Mouse (Mus musculus) embryonic facial prominence, embryonic 12.5 days (tissue): ENCODE measurements at regions not wholly inside any gene's neighbourhood (a gene's known extent, or its start where the extent isn't known, plus 50 kb on each side); places are given as distances from the start of the nearest gene placed in this dataset.

Source experiments
- ATAC-seq: fragments of 200-750 bp; cut with Nextera tagmentation; 2 replicates; pipeline ENCODE4 v1.8.0; 2017; ENCODE audit not compliant: insufficient number of reproducible peaks, insufficient read depth, low FRiP score, low TSS enrichment
- H3K27ac ChIP-seq: fragments of 300-500 bp; sonication (generic); 2 replicates; pipeline ENCODE4 v1.5.1; 2016; ENCODE audit warnings: mild to moderate bottlenecking
- H3K27me3 ChIP-seq: fragments of 300-500 bp; sonication (generic); 2 replicates; pipeline ENCODE4 v1.6.1; 2016; ENCODE audit warnings: mild to moderate bottlenecking, moderate library complexity
- H3K36me3 ChIP-seq: fragments of 300-500 bp; sonication (generic); 2 replicates; pipeline ENCODE4 v1.6.1; 2016; ENCODE audit warnings: mild to moderate bottlenecking
- H3K4me1 ChIP-seq: fragments of 300-500 bp; sonication (generic); 2 replicates; pipeline ENCODE4 v1.6.1; 2016
- H3K4me2 ChIP-seq: fragments of 300-500 bp; sonication (generic); replicated peaks from 2 replicates; pipeline ENCODE4 v1.6.1; 2016; ENCODE audit warnings: mild to moderate bottlenecking, moderate library complexity
- H3K4me3 ChIP-seq: fragments of 300-500 bp; sonication (generic); 2 replicates; pipeline ENCODE4 v1.5.1; 2016; ENCODE audit warnings: mild to moderate bottlenecking
- H3K9ac ChIP-seq: fragments of 300-500 bp; sonication (generic); 2 replicates; pipeline ENCODE4 v1.6.1; 2016; ENCODE audit warnings: mild to moderate bottlenecking, moderate library complexity
- H3K9me3 ChIP-seq: fragments of 300-500 bp; sonication (generic); 2 replicates; pipeline ENCODE4 v1.6.1; 2016; ENCODE audit warnings: mild to moderate bottlenecking, moderate library complexity
- WGBS: fragments of 180-500 bp; shearing (Covaris S2); methylation state at CpG from one replicate; pipeline ENCODE4 v1.1.7; 2016; 5-methylcytosine and 5-hydroxymethylcytosine counted together

DNA sequence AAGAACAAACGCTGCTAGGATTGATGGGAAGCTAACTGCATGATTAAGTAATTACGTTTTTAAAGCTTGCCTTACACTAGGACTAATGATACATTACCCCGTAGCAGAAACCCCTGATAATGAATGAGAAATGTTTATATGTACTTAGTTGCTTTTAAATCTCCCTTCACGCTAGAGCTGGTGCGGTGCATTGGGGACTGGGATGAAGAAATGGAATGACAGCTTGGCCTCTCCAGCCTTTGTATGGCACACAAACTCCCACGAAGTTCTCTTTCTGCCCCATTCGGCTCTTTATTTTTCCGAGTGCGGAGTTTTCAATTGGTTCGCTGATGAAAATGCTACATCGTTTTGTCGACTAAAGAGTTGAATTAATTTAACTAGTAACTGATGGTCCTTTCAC lies 659.8 kb downstream of the Tfap2b start:
- H3K27me3 ChIP-seq = no peaks in the 10 kb centered on the region
- no peaks in the 10 kb centered on the region for H3K4me1 ChIP-seq
- no peak overlapping the region for H3K27ac ChIP-seq
- H3K4me2 ChIP-seq = no peak overlapping the region
- no peak overlapping the region for H3K9ac ChIP-seq
- H3K9me3 ChIP-seq = no peaks in the 10 kb centered on the region
- WGBS = 81% methylated on average over 12 of the region's 12 CpGs
- H3K4me3 ChIP-seq = no peak overlapping the region
- no peaks in the 10 kb centered on the region for H3K36me3 ChIP-seq
- ATAC-seq = no peak

DNA sequence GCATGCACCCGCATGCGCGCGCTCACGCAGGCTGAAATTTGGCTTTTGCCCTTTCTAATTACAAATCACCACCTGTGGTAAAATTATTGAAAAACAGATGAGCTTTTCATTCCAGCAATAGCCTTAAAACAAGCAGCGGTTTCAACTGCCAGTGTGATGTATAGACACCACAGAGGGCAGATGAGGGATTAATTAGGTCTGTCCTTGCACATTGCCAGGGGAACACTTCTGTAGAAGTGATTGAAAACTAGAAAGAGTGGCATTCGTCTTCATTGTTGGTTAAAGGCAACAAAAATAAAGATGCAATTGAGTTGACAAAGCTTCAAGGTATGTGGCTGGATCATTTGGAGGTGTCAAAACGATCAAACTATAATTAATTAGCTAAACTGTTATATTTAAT lies 672.5 kb downstream of the Tfap2b start:
- WGBS = 45% methylated on average over 8 of the region's 8 CpGs
- H3K27me3 ChIP-seq = no peaks in the 10 kb centered on the region
- H3K9ac ChIP-seq = no peak overlapping the region
- no peak overlapping the region for H3K27ac ChIP-seq
- no peak overlapping the region for H3K4me2 ChIP-seq
- H3K9me3 ChIP-seq = no peaks in the 10 kb centered on the region
- H3K4me1 ChIP-seq = no peaks in the 10 kb centered on the region
- no peaks in the 10 kb centered on the region for H3K36me3 ChIP-seq
- no peak overlapping the region for H3K4me3 ChIP-seq
- no peak for ATAC-seq

DNA sequence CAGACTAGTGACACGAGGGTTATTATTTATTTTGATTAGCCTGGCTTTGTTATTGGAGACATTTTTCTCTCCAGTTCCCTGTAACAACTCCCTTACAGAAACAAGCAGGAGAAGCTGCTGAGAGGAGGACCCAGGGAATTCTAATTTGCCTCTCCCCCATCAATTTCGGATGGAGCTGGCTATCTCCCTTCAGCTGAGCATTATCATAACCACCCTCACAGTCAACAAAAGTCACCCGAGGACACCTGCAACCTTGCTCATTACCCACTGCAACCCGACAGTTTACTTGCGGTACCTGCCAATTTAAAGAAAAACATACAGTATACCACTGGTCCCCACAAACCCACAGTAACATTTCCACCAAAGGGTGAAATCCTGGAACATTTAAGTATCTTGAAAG lies 690.7 kb downstream of the Tfap2b start:
- ATAC-seq = no peak
- Histone ChIP-seq H3K27me3 (no peaks in the 10 kb centered on the region; the same call in 1 of the 2 replicates), H3K27ac (no peak overlapping the region), H3K9ac (no peak overlapping the region), H3K4me1 (no peaks in the 10 kb centered on the region), H3K4me3 (no peak overlapping the region), H3K36me3 (no peaks in the 10 kb centered on the region), H3K9me3 (no peaks in the 10 kb centered on the region), H3K4me2 (no peak overlapping the region)
- 45% methylated on average over 5 of the region's 5 CpGs for WGBS

DNA sequence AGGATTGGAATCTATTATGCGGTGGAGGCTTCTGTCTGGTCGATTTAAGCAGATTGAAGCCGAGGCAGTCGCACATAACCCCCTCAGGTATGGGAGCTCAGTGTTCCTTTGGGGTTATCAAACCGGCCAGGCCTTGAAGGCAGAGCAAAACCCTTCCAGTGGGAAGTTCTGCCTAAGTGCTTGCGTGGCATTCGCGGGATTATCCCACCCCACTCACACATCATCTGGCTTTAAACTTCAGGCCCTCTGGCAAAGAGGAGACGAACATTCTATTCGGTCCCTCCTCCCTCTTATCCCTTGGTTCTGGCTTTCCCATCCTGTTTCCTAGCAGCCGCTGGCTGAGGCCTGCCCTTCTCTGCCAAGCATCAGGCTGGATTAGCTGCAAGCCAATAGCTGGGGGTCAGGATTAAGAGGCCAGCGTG lies 691.2 kb downstream of the Tfap2b start:
- Histone ChIP-seq H3K4me3 (no peak overlapping the region), H3K4me2 (no peak overlapping the region), H3K36me3 (no peaks in the 10 kb centered on the region), H3K27me3 (no peaks in the 10 kb centered on the region; the same call in 1 of the 2 replicates), H3K27ac (no peak overlapping the region), H3K4me1 (no peaks in the 10 kb centered on the region), H3K9ac (no peak overlapping the region), H3K9me3 (no peaks in the 10 kb centered on the region)
- ATAC-seq = no peak
- WGBS = 29% methylated on average over 12 of the region's 12 CpGs

- no peak overlapping the region for H3K4me2 ChIP-seq
- H3K27me3 ChIP-seq = no peaks in the 10 kb centered on the region; the same call in 1 of the 2 replicates
- H3K36me3 ChIP-seq = no peaks in the 10 kb centered on the region
- H3K27ac ChIP-seq = no peak overlapping the region
- H3K9me3 ChIP-seq = no peaks in the 10 kb centered on the region
- no peak overlapping the region for H3K9ac ChIP-seq
- no peaks in the 10 kb centered on the region for H3K4me1 ChIP-seq
- ATAC-seq = no peak
- H3K4me3 ChIP-seq = no peak overlapping the region
- WGBS = 30% methylated on average over 2 of the region's 2 CpGs
Observed at GRCm38 (mm10) chr1:19900983-19901531, 692.3 kb downstream of the Tfap2b start.

DNA sequence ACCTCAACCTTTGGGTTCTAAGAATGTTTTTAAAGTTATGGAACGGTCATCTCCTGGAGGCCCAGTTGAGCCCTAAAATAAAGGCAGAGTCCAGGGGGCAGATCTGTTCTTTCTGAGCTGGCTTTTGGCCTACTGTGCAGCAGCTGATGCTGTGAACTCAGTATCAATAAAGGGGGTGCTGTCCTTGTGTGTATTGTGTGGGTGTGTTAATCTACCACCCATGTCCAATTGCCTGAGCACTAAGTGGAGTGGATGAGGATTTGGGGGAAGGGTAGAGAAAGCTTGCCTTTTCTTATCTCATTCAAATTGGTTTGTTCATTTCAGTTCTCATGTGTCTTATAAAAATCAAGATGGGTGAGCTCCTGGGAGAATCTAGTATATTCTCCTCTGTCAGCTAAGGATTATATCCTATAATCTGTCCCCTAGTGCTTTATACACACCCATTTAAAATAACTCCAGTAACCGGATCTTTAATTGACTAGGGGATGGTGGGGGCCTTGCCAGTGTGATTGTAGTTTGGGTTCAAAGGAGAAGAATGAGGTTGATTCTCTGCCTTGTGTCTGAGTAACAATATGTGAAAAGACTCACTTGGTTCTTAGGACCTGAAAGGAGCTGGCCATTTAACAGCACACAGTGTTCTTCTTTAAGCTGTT lies 703.6 kb downstream of the Tfap2b start:
- Histone ChIP-seq H3K4me1 (no peaks in the 10 kb centered on the region), H3K27ac (no peak overlapping the region), H3K9me3 (no peaks in the 10 kb centered on the region), H3K27me3 (no peaks in the 10 kb centered on the region), H3K9ac (no peak overlapping the region), H3K36me3 (no peaks in the 10 kb centered on the region), H3K4me3 (no peak overlapping the region), H3K4me2 (no peak overlapping the region)
- 62% methylated on average over 2 of the region's 2 CpGs for WGBS
- no peak for ATAC-seq

DNA sequence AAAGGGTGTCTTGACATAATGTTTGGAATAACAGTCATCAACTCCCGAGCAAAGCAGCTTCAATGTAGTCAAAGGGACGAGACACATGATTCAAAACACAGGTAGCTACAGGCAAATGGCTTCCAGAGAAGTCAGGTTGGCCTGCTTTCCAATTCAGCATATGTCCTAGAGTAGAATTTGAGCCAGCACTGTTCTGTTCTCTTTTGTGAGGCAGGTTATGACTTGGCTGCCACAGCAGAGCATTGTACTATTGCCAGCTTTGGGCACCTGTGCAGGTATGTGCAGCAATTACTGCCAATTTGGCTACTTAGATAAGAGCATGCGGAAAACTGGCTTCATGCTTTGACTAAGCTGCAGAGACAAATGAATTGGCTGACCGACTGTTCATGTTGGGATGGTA lies 699.1 kb downstream of the Pkhd1 start:
- Histone ChIP-seq H3K36me3 (no peaks in the 10 kb centered on the region), H3K27me3 (no peaks in the 10 kb centered on the region), H3K4me1 (no peaks in the 10 kb centered on the region), H3K9me3 (no peaks in the 10 kb centered on the region), H3K27ac (no peak overlapping the region), H3K4me3 (no peak overlapping the region), H3K9ac (no peak overlapping the region), H3K4me2 (no peak overlapping the region)
- WGBS = 88% methylated on average over 4 of the region's 4 CpGs
- ATAC-seq = no peak

DNA sequence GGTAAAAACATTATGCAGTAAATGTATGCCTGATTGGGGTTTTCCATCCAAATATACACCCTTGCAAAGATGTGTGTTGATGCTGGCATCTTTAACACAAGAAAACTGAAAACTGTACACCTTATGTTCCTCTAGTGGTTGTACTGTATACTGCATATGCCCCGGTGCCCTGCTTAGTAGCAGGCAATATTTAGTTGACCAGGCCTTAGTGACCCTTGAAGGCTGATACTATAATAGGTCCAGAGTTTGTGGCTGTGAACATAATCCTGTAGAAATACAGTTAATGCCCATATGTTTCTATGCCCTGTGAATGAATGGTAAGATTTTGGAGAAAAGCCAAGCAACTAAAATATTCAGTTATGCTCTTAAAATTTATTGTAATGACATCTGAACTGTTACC lies 690.7 kb downstream of the Pkhd1 start:
- H3K9ac ChIP-seq = no peak overlapping the region
- ATAC-seq = no peak
- H3K27me3 ChIP-seq = no peaks in the 10 kb centered on the region
- H3K4me3 ChIP-seq = no peak overlapping the region
- 84% methylated on average over 1 of the region's 1 CpGs for WGBS
- H3K9me3 ChIP-seq = no peaks in the 10 kb centered on the region
- no peak overlapping the region for H3K27ac ChIP-seq
- H3K36me3 ChIP-seq = no peaks in the 10 kb centered on the region
- H3K4me1 ChIP-seq = no peaks in the 10 kb centered on the region
- no peak overlapping the region for H3K4me2 ChIP-seq

DNA sequence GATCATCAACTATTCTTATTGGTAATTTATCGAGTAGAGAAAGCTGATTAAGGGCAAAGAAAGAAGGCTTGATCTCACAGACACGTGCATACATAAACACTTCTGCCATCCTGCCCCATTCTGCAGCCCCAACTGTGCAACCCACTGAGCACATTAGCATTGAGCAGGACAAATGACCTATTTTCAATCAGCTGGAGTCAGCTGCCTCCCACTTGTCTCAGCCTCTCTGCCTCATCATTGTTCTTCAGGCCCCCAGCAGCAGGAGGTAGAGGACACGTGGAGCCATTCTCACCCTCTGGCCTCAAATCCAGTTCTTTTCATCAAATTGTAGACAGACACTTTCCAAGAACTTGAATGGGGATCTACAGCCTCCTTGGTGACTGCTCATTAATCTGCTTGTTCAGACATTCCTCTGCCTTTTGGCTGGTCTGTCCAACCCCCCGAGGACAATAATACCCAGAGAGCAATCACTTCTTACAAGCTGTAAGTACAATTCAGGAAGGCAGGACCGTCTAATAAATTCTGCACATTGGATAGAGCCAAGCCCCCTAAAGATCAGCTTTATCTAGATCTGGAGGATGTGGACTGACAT lies 690.0 kb downstream of the Pkhd1 start:
- 32% methylated on average over 5 of the region's 5 CpGs for WGBS
- Histone ChIP-seq H3K4me3 (no peak overlapping the region), H3K4me1 (no peaks in the 10 kb centered on the region), H3K27ac (no peak overlapping the region), H3K36me3 (no peaks in the 10 kb centered on the region), H3K9ac (no peak overlapping the region), H3K27me3 (no peaks in the 10 kb centered on the region), H3K9me3 (no peaks in the 10 kb centered on the region), H3K4me2 (no peak overlapping the region)
- ATAC-seq = no peak

- WGBS = 8% methylated on average over 7 of the region's 7 CpGs
Observed at GRCm38 (mm10) chr1:19951050-19951679, 666.7 kb downstream of the Pkhd1 start.

GRCm38 (mm10) chr1:19951680-19952248 lies 666.1 kb downstream of the Pkhd1 start:
- Histone ChIP-seq H3K36me3 (no peaks in the 10 kb centered on the region), H3K4me1 (no peaks in the 10 kb centered on the region; the same call in 1 of the 2 replicates), H3K4me2 (peak overlapping the region; percentile 29), H3K9ac (no peak overlapping the region), H3K27ac (no peak overlapping the region), H3K9me3 (no peaks in the 10 kb centered on the region), H3K27me3 (no peaks in the 10 kb centered on the region), H3K4me3 (no peak overlapping the region)
- 11% methylated on average over 8 of the region's 8 CpGs for WGBS
- ATAC-seq = no peak

More at GRCm38 (mm10) chr1:19951050-19951679, 666.7 kb downstream of the Pkhd1 start:
- H3K27ac ChIP-seq = no peak overlapping the region
- peak overlapping the region; percentile 29 for H3K4me2 ChIP-seq
- H3K9ac ChIP-seq = no peak overlapping the region
- no peaks in the 10 kb centered on the region for H3K27me3 ChIP-seq
- no peaks in the 10 kb centered on the region; the same call in 1 of the 2 replicates for H3K4me1 ChIP-seq
- H3K4me3 ChIP-seq = no peak overlapping the region
- H3K9me3 ChIP-seq = no peaks in the 10 kb centered on the region
- peak; percentile 72; the same call in 1 of the 2 replicates for ATAC-seq
- no peaks in the 10 kb centered on the region for H3K36me3 ChIP-seq

- Histone ChIP-seq H3K9ac (no peak overlapping the region), H3K4me2 (no peak overlapping the region), H3K36me3 (no peaks in the 10 kb centered on the region), H3K27me3 (no peaks in the 10 kb centered on the region), H3K4me1 (no peaks in the 10 kb centered on the region), H3K27ac (no peak overlapping the region), H3K4me3 (no peak overlapping the region), H3K9me3 (no peaks in the 10 kb centered on the region)
- WGBS = 59% methylated on average over 4 of the region's 4 CpGs
- ATAC-seq = no peak
Observed at GRCm38 (mm10) chr1:19973364-19973763, 644.5 kb downstream of the Pkhd1 start.
